Mouse (Mus musculus) hindbrain, embryonic 12.5 days (tissue): Measurements from ENCODE around the gene Stambpl1. TPM values are rescaled to one million over a fixed set of nuclear protein-coding genes. Genes with fewer than 3 reads are reported as not detected.

Experiments used
- ATAC-seq: fragments of 200-750 bp; cut with Nextera tagmentation; 2 replicates; pipeline ENCODE4 v1.8.0; 2017; ENCODE audit warnings: moderate TSS enrichment; ENCODE audit not compliant: low FRiP score
- H3K27ac ChIP-seq: fragments of 300-500 bp; sonication (generic); 2 replicates; pipeline ENCODE4 v1.5.1; 2016; ENCODE audit warnings: mild to moderate bottlenecking
- H3K27me3 ChIP-seq: fragments of 300-500 bp; sonication (generic); 2 replicates; pipeline ENCODE4 v1.6.1; 2016; ENCODE audit warnings: mild to moderate bottlenecking
- H3K36me3 ChIP-seq: fragments of 300-500 bp; sonication (generic); 2 replicates; pipeline ENCODE4 v1.6.1; 2016; ENCODE audit warnings: mild to moderate bottlenecking
- H3K4me1 ChIP-seq: fragments of 300-500 bp; sonication (generic); 2 replicates; pipeline ENCODE4 v1.6.1; 2016
- H3K4me2 ChIP-seq: fragments of 300-500 bp; sonication (generic); replicated peaks from 2 replicates; pipeline ENCODE4 v1.6.1; 2016; ENCODE audit warnings: mild to moderate bottlenecking
- H3K4me3 ChIP-seq: fragments of 300-500 bp; sonication (generic); 2 replicates; pipeline ENCODE4 v1.5.1; 2016; ENCODE audit warnings: mild to moderate bottlenecking
- H3K9ac ChIP-seq: fragments of 300-500 bp; sonication (generic); 2 replicates; pipeline ENCODE4 v1.6.1; 2016; ENCODE audit warnings: mild to moderate bottlenecking, moderate library complexity
- H3K9me3 ChIP-seq: fragments of 300-500 bp; sonication (generic); replicated peaks from 2 replicates; pipeline ENCODE4 v1.6.1; 2016; ENCODE audit warnings: mild to moderate bottlenecking
- WGBS: fragments of 180-500 bp; shearing (Covaris S2); methylation state at CpG from one replicate; pipeline ENCODE4 v1.1.7; 2016; 5-methylcytosine and 5-hydroxymethylcytosine counted together
- polyA plus RNA-seq: library from polyadenylated mRNA; unstranded; fragments of >200 nt; fragmentation: Nextera tagmentation; extraction: Ambion mirVana; gene quantifications from 2 replicates; pipeline ENCODE4 v1.2.1, GENCODE M21; 2016

The Stambpl1 gene
- polyA plus RNA-seq, 1 experiment from 2014 or later = 4.0 TPM

DNA sequence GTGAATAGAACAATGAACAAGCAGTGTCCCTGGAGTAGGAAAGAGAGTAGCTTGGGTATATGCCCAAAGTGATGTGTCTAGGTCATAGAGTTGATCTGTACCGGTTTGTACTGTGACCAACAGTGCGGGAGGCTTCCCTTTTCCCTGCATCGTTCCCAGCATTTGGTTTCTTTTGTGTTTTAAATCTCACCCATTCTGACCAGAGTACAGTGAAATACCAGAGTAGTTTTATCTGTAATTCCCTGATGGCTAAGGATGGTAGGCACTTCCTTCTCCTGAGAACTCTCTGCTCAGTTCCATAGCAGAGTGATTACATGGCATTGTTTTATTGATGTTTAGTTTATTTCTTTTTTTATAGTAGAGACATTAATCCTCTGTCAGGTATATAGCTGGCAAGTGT, 30.8 kb downstream of the Stambpl1 start:
- 90% methylated on average over 3 of the region's 3 CpGs for WGBS

DNA sequence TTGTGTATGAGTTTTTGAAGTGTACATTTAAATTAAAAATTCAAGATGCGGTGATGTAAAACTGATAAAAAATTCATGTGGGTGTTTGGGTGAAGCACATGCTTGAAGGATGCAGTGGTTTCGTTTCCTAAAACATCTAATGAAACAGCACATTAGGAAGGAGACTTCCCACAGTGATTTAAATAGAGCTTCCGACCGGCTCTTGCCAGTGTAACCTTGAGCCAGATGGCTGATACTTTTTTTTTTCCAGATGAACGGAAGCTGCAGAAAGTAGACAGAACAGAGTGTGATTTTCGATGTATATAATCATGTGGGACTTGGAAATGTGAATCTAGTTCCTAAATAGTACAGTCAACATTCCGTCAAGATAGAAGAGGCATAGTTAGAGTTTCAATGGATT, 39.6 kb downstream of the Stambpl1 start:
- no peak for ATAC-seq
- H3K4me1 ChIP-seq = no peaks in the 10 kb centered on the region

More for the DNA sequence above, 30.8 kb downstream of the Stambpl1 start:
- no peak for ATAC-seq
- no peaks in the 10 kb centered on the region for H3K27me3 ChIP-seq
- no peak overlapping the region for H3K4me2 ChIP-seq
- no peaks in the 10 kb centered on the region for H3K36me3 ChIP-seq
- no peaks in the 10 kb centered on the region for H3K4me1 ChIP-seq
- H3K27ac ChIP-seq = no peak overlapping the region
- no peaks in the 10 kb centered on the region for H3K9me3 ChIP-seq
- no peak overlapping the region for H3K9ac ChIP-seq
- no peak overlapping the region for H3K4me3 ChIP-seq

DNA sequence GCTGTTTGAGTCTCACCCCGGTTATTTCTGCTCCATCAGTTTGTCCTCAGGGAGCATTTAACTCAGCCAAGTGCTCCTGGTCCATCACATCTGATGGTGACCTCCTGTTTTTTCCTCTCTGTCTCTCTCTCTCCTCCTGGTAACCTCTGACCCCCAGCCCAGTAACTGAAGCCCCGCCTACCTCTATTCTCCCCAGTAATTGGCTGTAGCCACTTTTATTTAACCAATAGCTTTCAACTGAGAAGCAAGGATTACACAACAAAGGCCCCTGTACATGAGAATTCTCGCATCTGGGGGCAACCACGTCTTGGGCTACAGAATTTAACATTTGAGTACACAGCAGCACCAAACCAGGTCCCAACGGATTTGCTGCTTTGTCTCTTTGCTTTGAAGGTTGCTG, 40.3 kb downstream of the Stambpl1 start:
- 46% methylated on average over 5 of the region's 5 CpGs for WGBS
- Histone ChIP-seq H3K9me3 (no peaks in the 10 kb centered on the region), H3K4me1 (no peaks in the 10 kb centered on the region), H3K9ac (no peak overlapping the region), H3K27me3 (no peaks in the 10 kb centered on the region), H3K36me3 (no peaks in the 10 kb centered on the region), H3K4me3 (no peak overlapping the region), H3K27ac (no peak overlapping the region), H3K4me2 (no peak overlapping the region)
- no peak for ATAC-seq

More for the DNA sequence above, 39.6 kb downstream of the Stambpl1 start:
- H3K4me2 ChIP-seq = no peak overlapping the region
- no peak overlapping the region for H3K4me3 ChIP-seq
- no peak overlapping the region for H3K9ac ChIP-seq
- WGBS = 68% methylated on average over 7 of the region's 7 CpGs
- no peaks in the 10 kb centered on the region for H3K36me3 ChIP-seq
- H3K27ac ChIP-seq = no peak overlapping the region
- H3K27me3 ChIP-seq = no peaks in the 10 kb centered on the region
- no peaks in the 10 kb centered on the region for H3K9me3 ChIP-seq

DNA sequence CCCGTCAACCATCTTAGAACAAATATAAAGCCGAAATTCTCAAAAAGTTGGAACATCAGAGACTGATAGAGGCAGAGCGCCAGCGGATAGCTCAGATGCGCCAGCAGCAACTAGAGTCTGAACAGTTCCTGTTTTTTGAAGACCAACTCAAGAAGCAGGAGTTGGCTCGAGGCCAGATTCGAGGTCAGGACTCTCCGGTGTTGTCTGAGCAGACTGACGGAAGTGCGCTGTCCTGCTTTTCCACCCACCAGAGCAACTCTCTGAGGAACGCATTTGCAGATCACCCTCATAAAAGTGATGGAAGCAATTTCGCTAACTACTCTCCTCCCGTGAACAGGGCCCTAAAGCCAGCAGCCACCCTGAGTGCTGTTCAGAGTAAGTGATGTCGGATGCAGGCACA, 41.9 kb downstream of the Stambpl1 start:
- Histone ChIP-seq H3K36me3 (0 out of 2 replicates have a peak, but pooled peaks cover 3% of the 10 kb centered on the region), H3K9ac (no peak overlapping the region), H3K27me3 (no peaks in the 10 kb centered on the region), H3K4me1 (no peaks in the 10 kb centered on the region), H3K27ac (no peak overlapping the region), H3K4me2 (no peak overlapping the region), H3K9me3 (no peaks in the 10 kb centered on the region), H3K4me3 (no peak overlapping the region)
- no peak for ATAC-seq
- 91% methylated on average over 14 of the region's 14 CpGs for WGBS

DNA sequence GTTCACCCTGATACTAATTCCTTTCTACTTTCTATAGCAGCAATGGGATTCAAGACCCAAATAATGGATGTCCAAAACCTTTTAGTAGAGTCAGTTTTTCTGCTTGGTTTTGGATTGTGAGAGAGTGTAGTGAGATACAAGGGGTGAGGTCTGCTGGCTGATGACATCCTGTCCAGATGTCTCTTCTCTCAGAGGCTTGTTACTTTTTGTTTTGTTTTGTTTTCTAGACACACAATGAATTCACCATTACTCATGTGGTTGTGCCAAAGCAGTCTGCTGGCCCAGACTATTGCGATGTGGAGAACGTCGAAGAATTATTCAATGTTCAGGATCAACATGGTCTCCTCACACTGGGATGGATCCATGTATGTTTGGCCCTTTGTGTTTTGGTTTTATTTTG, 44.0 kb downstream of the Stambpl1 start:
- 97% methylated on average over 3 of the region's 3 CpGs for WGBS

DNA sequence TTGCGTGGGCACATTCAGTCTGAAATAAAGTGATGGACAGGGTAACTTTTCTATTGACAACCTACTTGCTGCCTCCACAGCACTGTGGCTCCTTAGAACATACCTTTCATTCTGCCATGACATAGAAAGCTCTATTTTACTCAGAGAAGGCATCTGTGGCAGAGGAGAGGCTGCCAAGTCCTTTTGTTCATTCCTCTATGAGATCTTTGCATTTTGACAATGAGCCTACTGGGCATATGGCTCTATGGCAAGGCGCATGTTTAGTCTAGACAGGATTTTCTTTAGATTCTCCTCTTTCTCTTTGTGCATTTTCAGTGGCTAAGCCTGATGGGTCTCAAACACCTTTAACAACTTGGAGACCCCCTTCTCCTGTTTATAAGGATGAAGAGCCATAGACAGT, 45.7 kb downstream of the Stambpl1 start:
- ATAC-seq = no peak
- Histone ChIP-seq H3K4me1 (no peaks in the 10 kb centered on the region), H3K4me3 (no peak overlapping the region), H3K4me2 (no peak overlapping the region), H3K9me3 (no peaks in the 10 kb centered on the region), H3K27ac (no peak overlapping the region), H3K27me3 (no peaks in the 10 kb centered on the region), H3K9ac (no peak overlapping the region), H3K36me3 (0 out of 2 replicates have a peak, but pooled peaks cover 3% of the 10 kb centered on the region)
- WGBS = 98% methylated on average over 2 of the region's 2 CpGs

More for the DNA sequence above, 44.0 kb downstream of the Stambpl1 start:
- no peak overlapping the region for H3K9ac ChIP-seq
- H3K4me1 ChIP-seq = no peaks in the 10 kb centered on the region
- no peaks in the 10 kb centered on the region for H3K27me3 ChIP-seq
- H3K36me3 ChIP-seq = 0 out of 2 replicates have a peak, but pooled peaks cover 3% of the 10 kb centered on the region
- no peak overlapping the region for H3K4me2 ChIP-seq
- ATAC-seq = no peak
- H3K27ac ChIP-seq = no peak overlapping the region
- H3K9me3 ChIP-seq = no peaks in the 10 kb centered on the region
- no peak overlapping the region for H3K4me3 ChIP-seq

DNA sequence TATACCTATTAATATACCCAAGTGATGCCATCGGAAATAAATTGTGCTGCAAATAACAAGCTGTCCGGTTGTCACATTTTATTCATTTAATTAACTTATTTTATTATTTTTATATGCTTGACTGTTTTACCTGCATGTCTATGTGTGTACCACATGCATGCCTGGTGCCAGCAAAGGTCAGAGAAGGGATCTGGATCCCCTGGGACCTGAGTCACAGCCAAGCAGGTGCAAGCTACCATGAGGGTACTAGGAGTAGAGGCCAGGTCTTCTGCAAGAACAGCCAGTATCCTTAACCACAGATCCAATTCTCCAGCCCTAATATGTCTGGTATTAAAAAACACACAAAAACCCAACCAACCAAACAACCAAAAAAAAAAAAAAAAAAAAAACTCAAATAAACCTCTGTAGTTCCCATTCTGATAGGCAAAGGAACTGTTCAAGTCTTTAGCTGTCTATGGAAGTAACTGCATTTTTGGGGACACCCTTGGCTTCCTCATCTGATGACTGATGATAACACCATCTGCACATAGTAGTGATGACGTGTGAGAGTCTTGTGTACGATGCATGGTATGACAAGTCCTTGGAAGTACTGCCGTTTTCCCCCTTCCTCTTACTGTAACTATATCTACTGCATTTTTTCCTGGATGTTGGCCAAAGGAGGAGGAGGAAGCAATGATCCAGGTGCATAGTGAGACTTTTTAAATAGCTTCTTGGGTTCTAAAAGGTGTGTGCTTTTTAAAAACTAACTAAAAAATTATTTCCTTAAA, 48.4 kb downstream of the Stambpl1 start:
- 0 out of 2 replicates have a peak, but pooled peaks cover 3% of the 10 kb centered on the region for H3K36me3 ChIP-seq
- 92% methylated on average over 5 of the region's 5 CpGs for WGBS

DNA sequence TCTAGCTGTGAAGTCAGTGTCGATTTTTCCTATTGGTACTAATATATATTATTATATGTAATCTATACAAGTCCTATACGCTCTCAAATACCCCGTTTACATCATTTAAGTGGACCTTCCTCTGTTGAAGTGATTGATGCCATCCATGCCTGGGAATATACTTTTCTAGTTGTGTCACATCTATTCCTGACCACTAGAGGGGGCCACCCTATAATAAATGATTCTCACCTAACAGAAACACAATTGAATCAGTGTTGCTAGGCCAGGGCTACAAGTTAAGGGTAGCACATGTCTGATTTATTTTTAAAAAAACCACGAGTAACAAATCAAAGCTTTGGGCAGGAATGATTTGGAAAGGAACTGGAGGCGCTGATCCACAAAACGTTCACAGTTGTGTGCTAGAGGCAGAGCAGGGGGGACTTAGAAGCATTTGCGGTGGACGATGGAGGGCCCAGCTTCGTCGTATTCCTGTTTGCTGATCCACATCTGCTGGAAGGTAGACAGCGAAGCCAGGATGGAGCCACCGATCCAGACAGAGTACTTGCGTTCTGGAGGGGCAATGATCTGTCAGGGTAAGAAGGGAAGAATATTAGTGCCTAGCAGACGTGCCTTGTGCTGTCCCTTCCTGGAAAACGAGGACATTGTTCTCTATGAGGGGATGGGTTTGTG, 49.4 kb downstream of the Stambpl1 start:
- H3K9me3 ChIP-seq = no peaks in the 10 kb centered on the region
- H3K4me1 ChIP-seq = no peaks in the 10 kb centered on the region
- H3K4me3 ChIP-seq = no peak overlapping the region
- H3K36me3 ChIP-seq = 0 out of 2 replicates have a peak, but pooled peaks cover 3% of the 10 kb centered on the region
- no peak overlapping the region for H3K27ac ChIP-seq
- H3K27me3 ChIP-seq = no peaks in the 10 kb centered on the region
- whole genome bisulfite sequencing = 71% methylated on average over 15 of the region's 15 CpGs
- H3K4me2 ChIP-seq = no peak overlapping the region
- no peak overlapping the region for H3K9ac ChIP-seq
- no peak for ATAC-seq

More for the DNA sequence above, 48.4 kb downstream of the Stambpl1 start:
- Histone ChIP-seq H3K27ac (no peak overlapping the region), H3K9ac (no peak overlapping the region), H3K4me3 (no peak overlapping the region), H3K9me3 (no peaks in the 10 kb centered on the region), H3K27me3 (no peaks in the 10 kb centered on the region), H3K4me2 (no peak overlapping the region), H3K4me1 (no peaks in the 10 kb centered on the region)
- no peak for ATAC-seq

DNA sequence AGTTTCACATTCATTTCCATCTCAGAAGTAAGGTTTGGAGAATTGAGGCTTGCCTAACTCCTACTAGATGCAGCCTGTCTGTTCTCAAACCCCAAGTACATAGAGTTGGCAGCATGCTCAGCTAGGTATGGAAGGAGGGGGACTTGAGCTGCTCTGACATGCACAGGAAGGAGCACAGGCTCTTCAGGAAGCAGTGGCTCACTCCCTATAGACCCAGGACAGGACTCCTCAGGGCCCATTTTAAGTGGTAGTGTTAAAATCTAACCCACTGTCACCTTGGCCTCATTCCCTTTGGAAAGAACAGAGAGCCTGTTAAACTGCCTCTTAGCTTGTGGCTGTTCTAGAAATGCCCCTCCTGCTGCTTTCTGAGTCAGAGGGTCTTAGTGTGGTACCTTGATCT, 50.9 kb downstream of the Stambpl1 start:
- H3K9me3 ChIP-seq = no peaks in the 10 kb centered on the region
- H3K36me3 ChIP-seq = no peaks in the 10 kb centered on the region
- H3K9ac ChIP-seq = no peak overlapping the region
- no peaks in the 10 kb centered on the region for H3K4me1 ChIP-seq
- ATAC-seq = no peak
- H3K27ac ChIP-seq = no peak overlapping the region
- H3K27me3 ChIP-seq = no peaks in the 10 kb centered on the region
- no peak overlapping the region for H3K4me2 ChIP-seq
- no peak overlapping the region for H3K4me3 ChIP-seq

DNA sequence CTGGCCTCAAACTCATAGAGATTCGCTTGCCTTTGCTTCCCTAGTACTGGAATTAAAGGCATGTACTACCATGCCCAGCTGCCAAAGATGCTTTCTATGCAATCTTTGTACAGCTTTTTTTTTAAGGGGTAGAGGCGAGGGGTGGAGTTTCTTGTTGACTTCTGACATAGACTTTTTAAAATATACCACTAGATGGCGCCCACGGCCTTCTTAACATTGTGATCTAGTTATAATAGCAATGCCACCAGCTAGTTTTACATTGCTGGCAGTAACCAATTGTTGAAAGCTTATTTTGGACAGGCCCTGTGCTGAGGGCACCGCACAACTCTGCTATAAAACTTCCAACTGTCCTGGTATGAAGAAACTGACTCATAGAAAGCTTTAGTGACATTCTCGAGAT, 52.0 kb downstream of the Stambpl1 start:
- H3K27ac ChIP-seq = no peak overlapping the region
- 0 out of 2 replicates have a peak, but pooled peaks have one; percentile 35 for ATAC-seq
- H3K4me3 ChIP-seq = no peak overlapping the region
- no peak overlapping the region for H3K9ac ChIP-seq
- H3K27me3 ChIP-seq = no peaks in the 10 kb centered on the region
- H3K4me1 ChIP-seq = no peaks in the 10 kb centered on the region
- 20% methylated on average over 6 of the region's 6 CpGs for WGBS
- H3K9me3 ChIP-seq = no peaks in the 10 kb centered on the region
- H3K4me2 ChIP-seq = no peak overlapping the region
- H3K36me3 ChIP-seq = no peaks in the 10 kb centered on the region

DNA sequence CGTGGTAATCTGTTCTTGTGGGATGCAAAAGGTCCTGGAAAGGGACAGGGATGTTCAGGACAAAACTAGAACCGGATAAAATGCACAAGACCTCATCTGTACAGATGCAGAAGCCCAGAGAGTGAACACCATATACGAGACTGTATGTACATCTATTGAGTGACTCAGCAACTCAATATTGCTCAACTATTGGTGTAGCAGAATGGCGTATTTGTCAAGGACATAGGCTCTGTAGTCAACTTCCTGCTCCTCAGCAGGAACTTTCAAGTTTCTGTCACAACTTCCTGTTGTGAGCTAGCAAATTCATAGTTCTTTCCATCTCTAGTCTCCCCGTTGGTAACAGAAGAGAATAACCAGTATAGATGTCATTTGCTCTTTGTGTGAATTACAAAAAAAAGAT, 56.5 kb downstream of the Stambpl1 start:
- no peak overlapping the region for H3K4me3 ChIP-seq
- 79% methylated on average over 5 of the region's 5 CpGs for WGBS
- no peaks in the 10 kb centered on the region for H3K36me3 ChIP-seq
- no peaks in the 10 kb centered on the region for H3K27me3 ChIP-seq
- no peak overlapping the region for H3K27ac ChIP-seq
- H3K9ac ChIP-seq = no peak overlapping the region
- H3K9me3 ChIP-seq = no peaks in the 10 kb centered on the region
- H3K4me2 ChIP-seq = no peak overlapping the region
- ATAC-seq = no peak
- H3K4me1 ChIP-seq = no peaks in the 10 kb centered on the region

DNA sequence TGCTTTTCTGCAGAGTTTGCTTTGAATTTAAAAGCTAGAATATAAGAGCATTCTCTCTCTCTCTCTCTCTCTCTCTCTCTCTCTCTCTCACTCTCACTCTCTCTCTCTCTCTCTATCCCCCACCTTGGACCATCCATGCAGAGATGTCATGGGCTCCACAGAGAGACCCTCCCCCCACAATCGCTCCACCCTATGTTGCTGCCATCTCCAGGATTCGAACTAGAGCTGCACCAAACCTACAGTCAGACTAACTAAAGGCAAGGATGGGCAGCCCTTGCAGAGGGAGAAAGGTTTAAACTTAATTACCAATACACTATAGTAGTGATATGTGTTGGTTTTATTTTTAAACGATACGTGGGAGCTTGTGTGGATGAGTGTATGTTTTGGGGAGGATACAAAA, 58.6 kb downstream of the Stambpl1 start:
- no peaks in the 10 kb centered on the region for H3K36me3 ChIP-seq
- no peak for ATAC-seq
- H3K9ac ChIP-seq = no peak overlapping the region
- no peak overlapping the region for H3K4me2 ChIP-seq
- no peak overlapping the region for H3K4me3 ChIP-seq
- H3K27me3 ChIP-seq = no peaks in the 10 kb centered on the region
- H3K27ac ChIP-seq = no peak overlapping the region
- H3K9me3 ChIP-seq = no peaks in the 10 kb centered on the region
- no peaks in the 10 kb centered on the region for H3K4me1 ChIP-seq
- WGBS = 83% methylated on average over 4 of the region's 4 CpGs

DNA sequence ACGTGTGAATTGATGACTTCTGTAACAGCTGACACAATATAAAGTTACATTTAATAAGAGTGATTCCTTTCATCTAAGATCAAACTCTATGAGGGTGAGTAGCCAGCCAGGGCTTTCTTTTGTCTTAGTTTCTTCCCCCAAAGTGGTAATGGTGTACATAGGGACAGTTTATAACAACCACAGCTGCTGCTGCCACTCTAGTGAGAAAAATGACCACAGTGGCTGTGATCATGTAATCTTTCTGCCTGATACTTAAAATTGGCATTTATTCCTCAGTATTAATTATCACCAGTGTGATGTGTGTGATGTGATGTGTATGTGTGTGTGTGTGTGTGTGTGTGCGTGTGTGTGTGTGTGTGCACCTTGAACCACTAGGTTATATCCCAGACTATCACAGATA, 59.9 kb downstream of the Stambpl1 start:
- no peaks in the 10 kb centered on the region for H3K27me3 ChIP-seq
- no peak overlapping the region for H3K4me3 ChIP-seq
- no peak for ATAC-seq
- H3K36me3 ChIP-seq = no peaks in the 10 kb centered on the region
- H3K4me2 ChIP-seq = no peak overlapping the region
- H3K27ac ChIP-seq = no peak overlapping the region
- H3K9ac ChIP-seq = no peak overlapping the region
- no peaks in the 10 kb centered on the region for H3K9me3 ChIP-seq
- WGBS = 92% methylated on average over 2 of the region's 2 CpGs
- no peaks in the 10 kb centered on the region for H3K4me1 ChIP-seq
